Mouse (Mus musculus): ENCODE measurements at regions not wholly inside any gene's neighbourhood (a gene's known extent, or its start where the extent isn't known, plus 50 kb on each side); places are given as distances from the start of the nearest gene placed in this dataset.

- no peak for DNase-seq
These were observed 671.8 kb downstream of the 5730522E02Rik start for GRCm38 (mm10) chr11:25538641-25539258.

DNA sequence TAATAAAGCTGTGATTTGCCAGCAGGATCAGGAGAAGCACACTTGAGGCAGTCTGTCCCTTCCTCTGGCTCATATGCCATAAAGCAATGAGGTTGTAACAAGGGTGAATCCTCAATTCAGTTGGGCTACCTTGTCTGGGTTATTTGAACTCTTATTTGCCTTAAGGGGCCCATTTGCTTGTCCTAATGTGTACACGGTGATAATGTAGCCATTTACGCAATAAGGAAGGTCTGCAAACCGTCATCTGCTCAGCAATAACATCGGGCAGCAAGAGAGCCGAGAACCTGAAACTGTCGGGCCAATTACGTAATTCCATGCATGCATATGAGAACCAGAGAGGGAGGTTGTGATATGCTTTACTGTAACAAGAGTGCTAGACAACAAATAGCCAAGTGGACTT, 674.5 kb downstream of the 5730522E02Rik start:
- DNase-seq: no peak

DNA sequence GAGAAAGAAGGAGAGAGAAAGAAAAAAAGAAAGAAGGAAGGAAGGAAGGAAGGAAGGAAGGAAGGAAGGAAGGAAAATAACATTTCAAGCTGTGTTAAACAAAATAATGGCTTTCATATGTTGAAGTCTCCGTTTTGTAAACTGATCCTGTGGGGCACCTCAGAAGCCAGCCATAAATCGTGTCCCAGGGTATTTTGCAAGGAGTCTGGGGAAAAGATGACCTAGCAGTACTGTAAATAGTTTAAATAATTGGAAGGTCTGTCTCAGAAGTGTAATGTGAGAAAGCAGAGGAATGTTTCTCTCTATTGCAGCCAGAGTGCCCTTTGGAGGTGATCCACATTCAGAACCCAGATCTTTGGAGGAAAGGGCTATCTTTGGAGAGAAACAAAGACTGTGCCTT, 677.5 kb downstream of the 5730522E02Rik start:
- no peak for DNase-seq

- DNase-seq: no peak
These were observed 678.7 kb downstream of the 5730522E02Rik start for GRCm38 (mm10) chr11:25531668-25532398.

- DNase-seq: no peak
These were observed 682.5 kb downstream of the 5730522E02Rik start for GRCm38 (mm10) chr11:25528056-25528455.

DNA sequence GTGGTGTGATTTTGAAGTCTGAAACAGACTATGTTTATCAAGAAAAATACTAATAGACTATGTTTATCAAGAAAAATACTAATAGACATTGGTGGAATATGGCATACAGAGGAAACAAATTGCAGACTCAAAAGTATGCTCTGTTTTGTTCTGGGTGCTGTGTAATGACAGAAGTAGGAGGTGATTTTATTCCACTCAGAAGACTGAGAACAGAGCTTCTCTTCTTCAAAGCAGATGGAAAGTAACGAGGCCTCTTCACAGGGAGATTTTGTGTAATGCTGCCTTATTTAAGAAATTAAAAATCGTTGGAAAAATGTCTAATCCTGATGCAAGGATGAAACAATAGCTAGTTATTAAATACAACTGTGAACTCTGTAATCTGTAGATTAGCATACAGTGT, 691.7 kb downstream of the 5730522E02Rik start:
- no peak for DNase-seq

DNA sequence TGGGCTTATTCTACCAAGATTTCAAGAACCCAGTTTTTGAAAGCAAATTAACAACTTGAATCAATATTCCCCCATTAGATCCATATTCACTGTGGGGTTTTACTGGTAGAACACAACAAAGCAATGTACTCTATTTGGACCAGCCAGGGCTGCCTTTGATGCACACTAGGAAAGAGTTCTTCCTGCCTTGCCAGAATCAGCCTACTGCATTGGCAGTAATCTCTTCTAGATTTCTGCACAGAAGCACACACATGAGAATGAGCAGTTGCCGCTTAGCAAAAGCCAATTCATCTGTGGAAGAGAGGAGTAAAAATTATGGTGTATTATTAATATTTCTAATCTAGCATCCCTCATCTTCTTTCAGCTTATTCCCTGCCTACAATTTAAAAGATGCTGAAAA, 692.4 kb downstream of the 5730522E02Rik start:
- DNase-seq: no peak

- DNase-seq: no peak
These were observed 705.1 kb downstream of the 5730522E02Rik start for GRCm38 (mm10) chr11:25505500-25505899.

- DNase-seq: no peak
These were observed 736.7 kb downstream of the 5730522E02Rik start for GRCm38 (mm10) chr11:25473682-25474365.

DNA sequence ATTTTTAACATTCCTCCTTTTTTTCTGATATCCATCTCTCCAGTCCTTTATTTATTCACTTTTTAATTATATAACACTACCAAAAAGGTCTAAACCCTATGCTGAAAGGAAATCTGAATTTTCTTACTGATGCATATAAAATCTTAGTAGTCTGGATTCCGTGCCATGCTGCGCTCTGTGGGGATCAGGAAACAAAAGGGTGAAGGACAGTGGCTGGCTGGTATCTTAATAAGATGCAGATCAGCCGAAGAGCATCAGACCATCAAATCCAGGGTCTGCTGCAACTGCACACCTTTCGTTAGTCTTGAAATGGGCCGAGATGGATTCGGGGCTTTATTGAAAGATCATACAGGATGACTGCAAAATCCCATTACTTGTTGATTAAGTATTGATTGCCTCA, 740.7 kb downstream of the 5730522E02Rik start:
- no peak for DNase-seq

DNA sequence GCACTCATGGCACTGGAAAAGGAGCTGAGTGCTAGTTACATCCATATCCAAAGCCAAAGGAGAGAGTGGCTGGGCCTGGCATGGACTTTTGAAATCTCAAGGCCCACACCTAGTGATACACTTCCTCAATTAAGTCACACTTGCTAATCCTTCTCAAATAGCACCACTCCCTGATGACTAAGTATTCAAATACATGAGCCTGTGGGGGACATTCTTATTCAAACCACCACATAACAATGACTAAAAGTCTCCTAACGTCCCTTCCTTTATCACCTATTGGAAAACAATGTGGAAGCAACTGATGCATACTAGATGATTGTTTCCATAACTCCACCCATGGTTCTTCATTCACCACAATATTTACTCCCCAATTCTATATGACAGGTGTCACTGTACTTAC, 773.4 kb downstream of the 5730522E02Rik start:
- DNase-seq: no peak

DNA sequence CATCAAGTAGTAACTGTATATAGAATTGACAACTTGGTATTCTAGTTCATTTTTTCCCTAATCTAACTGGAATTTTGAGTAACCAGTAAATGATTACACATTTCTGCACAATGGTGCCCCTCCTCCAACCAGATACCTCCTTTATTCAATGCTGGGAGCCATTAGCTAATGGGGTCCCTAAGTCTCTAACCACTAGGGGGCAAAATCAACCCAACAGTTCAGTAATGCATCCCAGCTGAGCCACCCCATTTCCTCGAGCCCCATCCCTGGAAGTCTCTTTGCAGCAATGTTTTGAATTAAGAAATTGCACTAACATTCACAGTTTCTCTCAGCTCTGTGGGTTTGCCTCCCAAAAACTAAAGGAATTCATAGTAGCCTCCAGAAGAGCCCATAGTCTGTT, 774.9 kb downstream of the 5730522E02Rik start:
- DNase-seq: no peak

- no peak for DNase-seq
These were observed 787.4 kb downstream of the 5730522E02Rik start for GRCm38 (mm10) chr11:25423186-25423585.

DNA sequence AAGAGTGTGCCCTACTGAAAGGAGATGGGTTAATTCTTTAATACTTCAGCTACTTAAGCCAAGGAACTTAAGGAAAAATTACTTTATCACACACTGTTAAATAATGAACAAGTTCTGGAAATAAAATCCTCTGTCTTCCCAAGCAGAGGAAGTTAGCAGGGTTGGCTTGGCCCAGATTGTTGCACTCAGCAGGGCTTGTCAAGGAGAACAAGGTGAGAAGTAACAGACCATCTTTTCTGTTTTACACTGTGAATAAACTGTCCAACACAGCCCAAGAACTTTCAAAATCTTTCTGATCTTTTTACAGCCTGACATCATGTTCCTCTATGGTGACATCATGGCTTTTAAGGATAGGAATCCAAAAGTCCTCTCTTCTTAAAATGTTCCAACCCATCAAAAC, 789.1 kb downstream of the 5730522E02Rik start:
- no peak for DNase-seq

DNA sequence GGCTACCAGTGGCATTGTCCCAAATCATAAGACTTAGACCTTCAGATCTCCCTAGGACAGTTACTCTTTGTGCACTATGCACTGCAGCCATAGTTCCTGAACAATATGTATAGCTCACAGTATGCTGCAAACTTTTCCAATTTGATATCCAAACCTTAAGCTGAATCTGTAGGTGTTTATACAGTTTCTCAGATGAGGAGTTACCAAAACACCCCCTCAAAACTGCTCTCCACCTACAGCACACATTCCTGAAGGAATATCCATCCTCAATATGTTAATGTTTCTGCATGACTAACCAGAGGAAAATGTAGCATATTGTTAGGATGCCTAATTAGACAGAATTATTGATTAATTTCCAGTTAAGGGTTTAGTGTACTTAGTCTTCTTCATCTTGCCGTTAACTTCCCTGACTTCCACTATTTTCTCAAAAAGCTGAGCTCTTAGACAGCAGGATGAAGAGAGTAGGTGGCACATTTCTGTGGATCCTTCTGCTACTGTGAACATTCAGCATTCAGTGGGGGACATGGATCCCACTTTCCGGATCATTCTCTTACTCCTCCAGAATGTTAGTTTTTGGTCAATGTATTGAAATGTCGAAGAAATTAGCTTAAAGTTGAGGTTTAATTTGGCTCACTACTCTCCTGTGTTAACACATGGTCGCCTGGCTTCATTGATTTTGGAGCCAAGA, 800.0 kb downstream of the 5730522E02Rik start:
- no peak for DNase-seq

GRCm38 (mm10) chr11:25391649-25392048, 818.9 kb downstream of the 5730522E02Rik start:
- no peak for DNase-seq

GRCm38 (mm10) chr11:25367111-25367510, 843.5 kb downstream of the 5730522E02Rik start:
- no peak for DNase-seq

DNA sequence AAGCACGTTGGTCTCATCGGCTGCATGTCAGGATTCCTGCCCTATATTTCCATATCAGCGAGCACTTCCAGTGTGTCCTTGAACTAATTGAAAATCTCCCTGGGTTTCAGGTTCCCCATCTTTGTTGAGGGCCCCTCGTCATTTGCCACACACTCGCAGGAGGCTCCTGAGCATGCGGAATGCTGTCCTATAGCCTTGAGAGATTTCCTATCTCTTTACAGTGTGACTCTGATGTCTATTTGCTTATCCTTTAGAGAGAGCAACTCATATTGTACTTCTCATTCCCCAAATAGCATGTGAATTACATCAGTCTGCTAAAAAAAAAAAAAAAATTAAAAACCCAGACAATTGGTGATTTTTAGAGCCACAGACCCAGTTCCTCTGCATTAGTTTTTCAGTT, 845.1 kb downstream of the 5730522E02Rik start:
- DNase-seq: no peak

- no peak for DNase-seq
These were observed 850.8 kb downstream of the 5730522E02Rik start for GRCm38 (mm10) chr11:25359723-25360122.

DNA sequence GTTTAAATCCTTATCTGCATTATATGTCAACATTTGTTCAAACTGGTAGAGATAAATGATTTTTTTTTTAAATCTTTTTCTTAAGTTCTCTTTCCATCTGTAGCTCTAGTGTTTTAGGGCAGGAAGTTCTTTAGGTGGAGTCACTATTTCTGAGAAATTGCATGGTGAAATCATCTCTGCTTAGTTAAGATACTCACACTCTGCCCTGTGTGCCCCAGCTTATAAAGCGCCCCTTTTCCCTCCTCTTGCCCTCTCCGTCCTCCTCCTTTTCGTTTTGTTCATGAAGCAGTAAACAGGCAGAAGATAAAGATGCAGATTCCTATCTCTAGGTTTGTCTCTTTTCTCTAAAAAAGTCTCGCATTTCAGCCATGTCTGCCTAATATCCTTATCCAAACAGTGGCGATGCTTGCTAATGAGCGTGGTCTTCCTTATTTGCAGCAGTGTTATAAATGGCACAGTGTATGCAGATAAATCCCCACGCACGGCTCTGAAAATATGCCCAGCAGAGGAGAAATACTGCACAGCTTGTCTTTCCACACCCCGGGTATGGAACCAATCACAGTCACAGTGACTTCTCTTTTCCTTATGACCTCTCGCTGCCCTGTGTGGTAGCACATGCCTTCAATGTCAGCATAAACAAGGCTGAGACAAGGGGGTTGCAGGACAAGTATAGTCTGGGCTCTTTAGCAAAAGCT, 852.7 kb downstream of the 5730522E02Rik start:
- no peak for DNase-seq

GRCm38 (mm10) chr11:25356671-25357586, 853.6 kb downstream of the 5730522E02Rik start:
- DNase-seq: no peak

- DNase-seq: no peak
These were observed 874.9 kb downstream of the 5730522E02Rik start for GRCm38 (mm10) chr11:25335667-25336066.
